Mouse (Mus musculus) cortical plate, adult 2 months (tissue): ENCODE measurements around the gene Ncam1.

Source experiments
- CTCF ChIP-seq: fragments of 200-500 bp; IDR thresholded peaks from 2 replicates; pipeline ENCODE4 v1.5.1; 2011; ENCODE audit warnings: mild to moderate bottlenecking, control low read depth, low read length; ENCODE audit not compliant: insufficient read depth; ENCODE audit errors: extremely low read depth
- POLR2A ChIP-seq: fragments of 200-500 bp; IDR thresholded peaks from 2 replicates; pipeline ENCODE4 v1.6.1; 2011; ENCODE audit warnings: mild to moderate bottlenecking, low read length, control low read depth; ENCODE audit not compliant: insufficient read depth; ENCODE audit errors: extremely low read depth

DNA sequence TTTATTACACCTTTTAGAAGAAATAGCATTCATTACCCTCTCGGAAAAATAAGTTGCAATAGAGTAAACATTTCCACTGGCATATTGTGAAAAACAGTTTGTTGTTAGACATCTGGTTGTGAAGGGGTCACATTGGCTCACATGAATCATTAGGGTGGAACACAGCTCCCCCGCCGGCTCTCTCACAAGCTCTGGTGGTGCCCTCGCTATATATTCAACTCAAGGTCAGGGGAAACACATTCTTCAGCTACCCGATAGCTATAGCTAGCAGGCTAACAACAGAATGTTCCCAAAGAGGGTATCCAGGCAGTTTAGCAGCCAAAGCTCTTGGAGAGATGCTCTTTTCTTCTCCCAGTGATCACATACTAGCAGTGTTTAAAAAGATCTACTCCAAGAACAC lies 133.4 kb downstream of the Ncam1 start:
- TF ChIP-seq CTCF (no peak), POLR2A (no peak)
